Mouse (Mus musculus): Measurements from ENCODE around the gene Unk.

DNA sequence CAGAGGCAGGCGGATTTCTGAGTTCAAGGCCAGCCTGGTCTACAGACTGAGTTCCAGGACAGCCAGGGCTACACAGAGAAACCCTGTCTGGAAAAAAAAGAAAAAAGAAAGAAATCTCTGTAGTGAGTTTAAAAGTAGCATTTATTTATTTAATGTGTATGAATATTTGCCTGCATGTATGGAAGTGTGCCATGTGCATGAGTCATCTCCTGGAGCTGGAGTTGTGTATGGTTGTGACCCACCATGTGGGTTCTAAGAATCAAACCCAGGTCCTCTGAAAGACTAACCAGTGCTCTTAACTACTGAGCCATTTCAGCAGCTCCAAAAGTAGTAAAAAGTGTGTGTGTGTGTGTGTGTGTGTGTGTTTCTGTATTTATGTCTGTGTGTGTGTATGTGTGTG lies 13.2 kb downstream of the Unk start:
- TF ChIP-seq POLR2A (IDR thresholded peaks at IDR 0.05; ENCODE audit: borderline replicate concordance, low read depth, low read length) (no peak), CTCF (IDR thresholded peaks at IDR 0.05; ENCODE audit: low read depth, low read length) (no peak)
